ENCODE assay signal across 10 mouse cellular contexts in the genomic region with DNA sequence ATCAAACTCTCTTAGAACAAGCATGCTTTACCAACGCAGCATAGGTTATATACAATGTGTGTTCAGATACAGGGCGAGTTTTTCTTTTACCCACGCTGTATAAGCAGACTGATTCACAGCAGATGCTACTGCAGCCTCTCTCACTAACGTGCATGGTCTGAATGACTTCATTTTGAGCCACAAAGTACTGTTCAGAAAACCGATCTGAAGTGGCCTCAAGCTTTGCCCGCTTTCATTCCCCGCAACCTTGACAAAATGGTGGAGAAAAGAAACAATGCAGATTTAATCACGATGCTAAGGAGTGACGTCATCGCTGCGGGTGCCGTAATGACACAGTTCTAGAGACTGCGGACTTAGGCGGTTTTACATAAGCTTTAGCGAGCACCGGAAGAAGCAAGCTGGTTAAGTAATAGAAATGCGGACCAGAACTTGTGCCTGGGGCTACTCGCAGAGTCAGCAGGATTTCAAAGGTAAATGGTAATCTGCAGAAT. TPM values are rescaled to one million over a fixed set of nuclear protein-coding genes. Genes with fewer than 3 reads are reported as not detected.
DNase-seq lines count a peak whose midpoint lies in the region; ATAC-seq and TF ChIP-seq lines count a peak whose summit lies in the region.
"Had no signal": no experiment of that assay in that cellular context is flagged by ENCODE, and none has a peak within 500 bp of the region (broad histone marks: within the 10 kb centered on the region; RNA-seq: fewer than 3 reads in every experiment).

No protein-coding gene starts in this region.

- intact Hi-C loops in heart, postnatal 36 days (cut with DNase I), result no loop called here
- intact Hi-C loops in gastrocnemius, postnatal 14 days (cut with DNase I; ENCODE audit: low total_unique reads), result no loop called here

- DNase-seq in heart, postnatal 36 days, result no peak
- peak; percentile 91 for DNase-seq in brain, adult 2 months (ENCODE audit: low read depth, low spot score)
- peak; percentile 40 to 49 for DNase-seq in layer of hippocampus, postnatal 25 days (ENCODE audit: extremely low spot score in 1 of 2, low spot score in 1 of 2)
- peak; percentile 84 for DNase-seq in midbrain, postnatal 0 days (ENCODE audit: low spot score)
- DNase-seq in gastrocnemius, postnatal 14 days, result no peak
- no peak for DNase-seq in ovary, postnatal 10 days (ENCODE audit: low spot score)

- peak overlapping the region; percentile 64 for H3K27ac ChIP-seq in heart, embryonic 11.5 days (ENCODE audit: low read depth, low read length)
- H3K27ac ChIP-seq in forebrain, embryonic 15.5 days (replicated peaks), result peak overlapping the region; percentile 81
- peak overlapping the region; percentile 80 for H3K27ac ChIP-seq in midbrain, postnatal 0 days (ENCODE audit: low read depth, low read length)

- H3K36me3 ChIP-seq in heart, embryonic 11.5 days (ENCODE audit: control insufficient read depth, insufficient read depth, low read length), result no peaks in the 10 kb centered on the region
- no peaks in the 10 kb centered on the region for H3K36me3 ChIP-seq in forebrain, embryonic 15.5 days
- H3K36me3 ChIP-seq in midbrain, postnatal 0 days (ENCODE audit: insufficient read depth, low read length), result no peaks in the 10 kb centered on the region

- H3K9ac ChIP-seq in heart, embryonic 11.5 days (ENCODE audit: low read depth, low read length), result no peak overlapping the region
- H3K9ac ChIP-seq in forebrain, embryonic 15.5 days (replicated peaks), result peak overlapping the region; percentile 36
- H3K9ac ChIP-seq in midbrain, postnatal 0 days (replicated peaks; ENCODE audit: low read length, poor library complexity, severe bottlenecking), result peak overlapping the region; percentile 42; the same call in 1 of the 2 replicates

- WGBS in heart, embryonic 11.5 days (ENCODE audit: insufficient replicate concordance), result 27% methylated on average over 18 of the region's 18 CpGs
- WGBS in forebrain, embryonic 15.5 days, result 3% methylated on average over 18 of the region's 18 CpGs
- 8% methylated on average over 18 of the region's 18 CpGs for WGBS in midbrain, postnatal 0 days

- H3K4me3 ChIP-seq in heart, embryonic 11.5 days (ENCODE audit: low read depth, low read length), result no peak overlapping the region; the same call in 1 of the 2 replicates
- H3K4me3 ChIP-seq in forebrain, embryonic 15.5 days, result peak overlapping the region; percentile 28
- no peak overlapping the region for H3K4me3 ChIP-seq in midbrain, postnatal 0 days (ENCODE audit: low read depth, low read length)

- no peaks in the 10 kb centered on the region for H3K9me3 ChIP-seq in heart, embryonic 11.5 days (replicated peaks; ENCODE audit: control insufficient read depth, low read length)
- H3K9me3 ChIP-seq in forebrain, embryonic 15.5 days, result no peaks in the 10 kb centered on the region
- no peaks in the 10 kb centered on the region for H3K9me3 ChIP-seq in midbrain, postnatal 0 days (ENCODE audit: low read length)

- ATAC-seq in heart, embryonic 11.5 days (replicated peaks; ENCODE audit: insufficient number of reproducible peaks, low FRiP score, low TSS enrichment), result peak; percentile 16; the same call in 1 of the 2 replicates
- peak; percentile 42 for ATAC-seq in forebrain, embryonic 15.5 days (replicated peaks)
- peak; percentile 68 for ATAC-seq in midbrain, postnatal 0 days (ENCODE audit: low FRiP score)
- ATAC-seq: Patski had no signal

- no peaks in the 10 kb centered on the region for H3K27me3 ChIP-seq in heart, embryonic 11.5 days (ENCODE audit: control insufficient read depth, insufficient read depth, low read length)
- H3K27me3 ChIP-seq in forebrain, embryonic 15.5 days, result no peaks in the 10 kb centered on the region
- no peaks in the 10 kb centered on the region for H3K27me3 ChIP-seq in midbrain, postnatal 0 days (ENCODE audit: insufficient read depth, low read length)
- H3K27me3 ChIP-seq: Patski had no signal

- peaks cover 49% of the 10 kb centered on the region for H3K4me1 ChIP-seq in heart, embryonic 11.5 days (ENCODE audit: control insufficient read depth, insufficient read depth, low read length)
- H3K4me1 ChIP-seq in forebrain, embryonic 15.5 days, result peaks cover 60% of the 10 kb centered on the region
- peaks cover 23% of the 10 kb centered on the region; the same call in 1 of the 2 replicates for H3K4me1 ChIP-seq in midbrain, postnatal 0 days (ENCODE audit: insufficient read depth, low read length)

- peak overlapping the region; percentile 43 for H3K4me2 ChIP-seq in heart, embryonic 11.5 days
- peak overlapping the region; percentile 45 for H3K4me2 ChIP-seq in forebrain, embryonic 15.5 days (replicated peaks)
- H3K4me2 ChIP-seq in midbrain, postnatal 0 days (ENCODE audit: low read depth, low read length, poor library complexity, severe bottlenecking), result peak overlapping the region; percentile 39

- no peak for TF ChIP-seq CTCF in midbrain, postnatal 0 days (IDR thresholded peaks at IDR 0.05)

RNA-seq across cellular contexts. Expression of a gene that starts 4.6 kb away (rescaled TPM):
- polyA plus RNA-seq in heart, embryonic 11.5 days (2014; fragmentation: Nextera tagmentation; extraction: Ambion mirVana), result 18.2 and 21.8 TPM in 2 replicates
- total RNA-seq in heart, postnatal 36 days (2021), result 100 to 1,000 TPM; 218 to 246 TPM
- 84.2 and 92.8 TPM in 2 replicates for polyA plus RNA-seq in forebrain, embryonic 15.5 days (2015; fragmentation: Nextera tagmentation; extraction: Ambion mirVana)
- 1,000 to 10,000 TPM; 1,421 to 1,512 TPM for total RNA-seq in layer of hippocampus, postnatal 25 days (2021)
- total RNA-seq in midbrain, postnatal 0 days (2014; rRNA removed), result 438 and 529 TPM in 2 replicates
- 358 and 444 TPM in 2 replicates for polyA plus RNA-seq in midbrain, postnatal 0 days (2015; fragmentation: Nextera tagmentation; extraction: Ambion mirVana)
- 100 to 1,000 TPM; 243 to 252 TPM for total RNA-seq in gastrocnemius, postnatal 14 days (2021)
- polyA plus RNA-seq: Patski had no signal

RNA-seq across cellular contexts. Expression of a gene that starts 31.5 kb away (rescaled TPM):
- not detected in 2 replicates for polyA plus RNA-seq in heart, embryonic 11.5 days (2014; fragmentation: Nextera tagmentation; extraction: Ambion mirVana)
- total RNA-seq in heart, postnatal 36 days (2021), result not detected
- 0.47 TPM in 1 of 2 replicates, not detected in the other for polyA plus RNA-seq in forebrain, embryonic 15.5 days (2015; fragmentation: Nextera tagmentation; extraction: Ambion mirVana)
- total RNA-seq in layer of hippocampus, postnatal 25 days (2021), result under 1 TPM in 1 of 2 experiments, not detected in 1; 0.76 TPM
- not detected in 2 replicates for total RNA-seq in midbrain, postnatal 0 days (2014; rRNA removed)
- 0.83 and 1.1 TPM in 2 replicates for polyA plus RNA-seq in midbrain, postnatal 0 days (2015; fragmentation: Nextera tagmentation; extraction: Ambion mirVana)
- total RNA-seq in gastrocnemius, postnatal 14 days (2021), result not detected
- polyA plus RNA-seq: liver, embryonic 16.5 days; Patski had no signal

Comparison
In these comparisons a context has a peak if more than half of its experiments do, and no peak if none do; other contexts are left out.
1. ATAC-seq: peak in every context shown above with its lines; median percentile 68 in midbrain, postnatal 0 days; 42 in forebrain, embryonic 15.5 days; 16 in heart, embryonic 11.5 days.
2. DNase-seq: peak in brain, adult 2 months (single experiment), layer of hippocampus, postnatal 25 days (2 of 2) and midbrain, postnatal 0 days (single experiment); none in heart, postnatal 36 days (0 of 2), gastrocnemius, postnatal 14 days (single experiment) and ovary, postnatal 10 days (single experiment).
3. Peak in every context shown above with its lines, with median percentiles within 50 percentile points of each other: H3K27ac ChIP-seq and H3K4me2 ChIP-seq.